Mouse (Mus musculus): ENCODE results near the gene Adamtsl4. TPM values are rescaled to one million over a fixed set of nuclear protein-coding genes. Genes with fewer than 3 reads are reported as not detected.

Adamtsl4 gene
- polyA plus RNA-seq, 1 experiment = 3.1 TPM

DNA sequence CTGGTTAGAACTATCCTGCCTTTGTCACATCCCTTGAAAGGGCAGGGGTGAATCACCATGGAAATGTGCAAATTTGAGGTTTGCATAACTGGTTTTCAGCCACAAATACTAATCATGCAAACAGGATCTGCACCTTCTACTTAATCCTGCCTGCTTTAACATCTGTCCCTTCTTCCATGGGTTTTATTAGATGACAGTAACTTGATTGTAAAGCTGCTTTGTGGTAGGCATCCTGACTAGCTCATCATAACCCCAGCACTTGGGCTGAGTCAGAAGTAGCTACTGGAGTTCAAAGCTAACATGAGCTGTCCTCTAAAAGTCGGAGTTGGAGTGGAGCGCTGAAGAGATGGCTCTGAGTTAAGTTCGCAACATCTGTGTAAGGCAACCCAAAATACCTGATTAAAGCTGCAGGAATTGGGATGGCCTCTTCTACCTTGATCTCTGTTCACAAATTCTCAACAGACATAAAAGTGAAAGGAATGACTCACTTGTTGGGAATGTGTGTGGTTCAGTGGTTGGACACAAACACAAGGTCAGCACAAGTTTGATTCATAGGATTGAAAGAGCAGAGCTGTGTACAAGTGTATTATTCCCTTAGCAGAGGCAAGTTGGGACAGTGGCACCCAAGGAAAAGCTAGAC lies 23.6 kb downstream of the Adamtsl4 start:
- Histone ChIP-seq H3K36me3 (ENCODE audit: control insufficient read depth, insufficient read depth) (peaks cover 57% of the 10 kb centered on the region), H3K79me3 (ENCODE audit: low read depth) (peaks cover 80% of the 10 kb centered on the region)

DNA sequence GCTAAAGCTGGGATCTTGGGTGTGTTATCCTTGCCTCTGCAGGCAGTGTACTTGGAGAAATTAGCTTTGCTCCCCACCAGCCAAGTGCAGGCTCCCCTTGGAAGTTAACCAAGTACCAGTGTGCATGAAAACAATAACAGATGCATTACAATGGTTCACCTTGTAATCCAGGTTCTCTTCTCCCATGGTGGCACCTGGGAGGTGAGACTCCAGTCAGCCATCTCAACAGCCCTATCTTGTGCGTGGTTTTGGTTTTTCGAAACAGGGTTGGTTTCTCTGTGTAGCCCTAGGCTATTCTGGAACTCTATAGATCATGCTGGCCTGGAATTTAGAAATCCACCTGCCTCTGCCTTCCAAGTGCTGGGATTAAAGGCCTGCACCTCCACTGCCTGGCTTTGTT lies 24.2 kb downstream of the Adamtsl4 start:
- H3K4me3 ChIP-seq (ENCODE audit: insufficient read depth, poor library complexity, severe bottlenecking) = no peak overlapping the region
- peaks cover 51% of the 10 kb centered on the region for H3K36me3 ChIP-seq (ENCODE audit: control insufficient read depth, insufficient read depth)
- H3ac ChIP-seq (ENCODE audit: control insufficient read depth, insufficient read length, low read depth) = no peak overlapping the region
- no peaks in the 10 kb centered on the region for H3K27me3 ChIP-seq (ENCODE audit: control insufficient read depth, insufficient read depth, insufficient read length)
- TF ChIP-seq MYOG (IDR thresholded peaks at IDR 0.05; ENCODE audit: control insufficient read depth, extremely low read depth, insufficient read length) = no peak
- TF ChIP-seq CEBPB (IDR thresholded peaks at IDR 0.05; ENCODE audit: low read depth) = no peak
- no peak for TF ChIP-seq FOSL1 (IDR thresholded peaks at IDR 0.05; ENCODE audit: insufficient read depth, low read length, poor library complexity, severe bottlenecking)
- no peak for TF ChIP-seq MYOD1 (IDR thresholded peaks at IDR 0.05; ENCODE audit: control insufficient read depth, insufficient read length, low read depth)
- peaks cover 76% of the 10 kb centered on the region for H3K79me3 ChIP-seq (ENCODE audit: low read depth)
- H3K79me2 ChIP-seq (ENCODE audit: control insufficient read depth, insufficient read depth) = peaks cover 98% of the 10 kb centered on the region

More for the DNA sequence above, 23.6 kb downstream of the Adamtsl4 start:
- TF ChIP-seq MYOD1 (IDR thresholded peaks at IDR 0.05; ENCODE audit: control insufficient read depth, insufficient read length, low read depth) = peak; percentile 43
- peak; percentile 55 for TF ChIP-seq FOSL1 (IDR thresholded peaks at IDR 0.05; ENCODE audit: insufficient read depth, low read length, poor library complexity, severe bottlenecking)
- no peak for TF ChIP-seq MYOG (IDR thresholded peaks at IDR 0.05; ENCODE audit: control insufficient read depth, extremely low read depth, insufficient read length)
- no peaks in the 10 kb centered on the region for H3K27me3 ChIP-seq (ENCODE audit: control insufficient read depth, insufficient read depth, insufficient read length)
- peaks cover 98% of the 10 kb centered on the region for H3K79me2 ChIP-seq (ENCODE audit: control insufficient read depth, insufficient read depth)
- H3K4me3 ChIP-seq (ENCODE audit: insufficient read depth, poor library complexity, severe bottlenecking) = no peak overlapping the region
- no peak overlapping the region for H3ac ChIP-seq (ENCODE audit: control insufficient read depth, insufficient read length, low read depth)

DNA sequence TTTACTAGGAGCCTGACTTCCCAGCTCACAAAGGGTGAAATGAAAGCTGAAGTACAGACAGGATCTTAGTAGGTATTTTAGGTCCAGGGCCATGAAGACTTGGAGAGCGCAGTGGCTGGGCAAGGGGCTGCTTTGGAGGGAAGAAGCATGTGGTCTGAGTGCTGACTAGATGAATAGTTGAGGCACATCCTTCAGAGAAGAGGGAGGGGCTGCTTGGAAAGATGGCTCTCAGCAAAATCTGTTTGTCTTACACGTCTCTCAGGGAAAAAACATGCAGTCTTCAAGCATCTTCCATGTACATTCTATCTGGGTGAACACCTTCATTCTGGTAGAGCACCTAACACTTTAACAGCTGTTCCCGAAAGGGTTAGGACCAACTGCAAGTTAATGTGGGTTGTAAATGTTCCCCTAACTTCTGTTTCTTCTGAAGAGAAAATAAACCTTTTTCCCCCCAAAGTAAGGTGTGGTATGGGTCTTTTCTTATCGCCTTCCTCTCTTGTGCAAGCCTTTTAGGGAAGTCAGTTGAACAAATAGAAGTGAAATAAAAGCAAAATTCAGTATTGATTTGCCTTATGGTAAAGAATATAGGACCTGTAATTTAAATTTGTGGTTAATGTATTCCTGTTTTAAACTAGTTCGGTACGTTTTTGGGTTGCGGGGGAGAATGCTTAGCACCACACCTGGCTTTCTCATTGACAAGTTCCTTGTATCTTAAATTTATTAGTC lies 24.8 kb downstream of the Adamtsl4 start:
- H3K79me2 ChIP-seq (ENCODE audit: control insufficient read depth, insufficient read depth) = peaks cover 98% of the 10 kb centered on the region
- H3K27me3 ChIP-seq (ENCODE audit: control insufficient read depth, insufficient read depth, insufficient read length) = no peaks in the 10 kb centered on the region
- no peak overlapping the region for H3K4me3 ChIP-seq (ENCODE audit: insufficient read depth, poor library complexity, severe bottlenecking)
- peak overlapping the region; percentile 7 for H3ac ChIP-seq (ENCODE audit: control insufficient read depth, insufficient read length, low read depth)
- peaks cover 73% of the 10 kb centered on the region for H3K79me3 ChIP-seq (ENCODE audit: low read depth)
- no peak for TF ChIP-seq MYOG (IDR thresholded peaks at IDR 0.05; ENCODE audit: control insufficient read depth, extremely low read depth, insufficient read length)
- H3K36me3 ChIP-seq (ENCODE audit: control insufficient read depth, insufficient read depth) = peaks cover 51% of the 10 kb centered on the region

- Histone ChIP-seq H3K36me3 (ENCODE audit: control insufficient read depth, insufficient read depth) (peaks cover 51% of the 10 kb centered on the region), H3K79me3 (ENCODE audit: low read depth) (peaks cover 70% of the 10 kb centered on the region), H3ac (ENCODE audit: control insufficient read depth, insufficient read length, low read depth) (peak overlapping the region; percentile 18), H3K27me3 (ENCODE audit: control insufficient read depth, insufficient read depth, insufficient read length) (no peaks in the 10 kb centered on the region), H3K4me3 (ENCODE audit: insufficient read depth, poor library complexity, severe bottlenecking) (no peak overlapping the region), H3K79me2 (ENCODE audit: control insufficient read depth, insufficient read depth) (peaks cover 98% of the 10 kb centered on the region)
- TF ChIP-seq USF1 (IDR thresholded peaks at IDR 0.05; ENCODE audit: low read depth) = no peak
- TF ChIP-seq CEBPB (IDR thresholded peaks at IDR 0.05; ENCODE audit: low read depth) = no peak
- no peak for TF ChIP-seq FOSL1 (IDR thresholded peaks at IDR 0.05; ENCODE audit: insufficient read depth, low read length, poor library complexity, severe bottlenecking)
- TF ChIP-seq CTCF (IDR thresholded peaks at IDR 0.05; ENCODE audit: control insufficient read depth, insufficient read depth, insufficient read length) = no peak
- TF ChIP-seq MYOD1 (IDR thresholded peaks at IDR 0.05; ENCODE audit: control insufficient read depth, insufficient read length, low read depth) = no peak
These were observed 25.6 kb downstream of the Adamtsl4 start for GRCm38 (mm10) chr3:95661945-95662715.

- H3K79me3 ChIP-seq (ENCODE audit: low read depth) = peaks cover 62% of the 10 kb centered on the region
- H3K4me3 ChIP-seq (ENCODE audit: insufficient read depth, poor library complexity, severe bottlenecking) = peak overlapping the region; percentile 83
- no peaks in the 10 kb centered on the region for H3K27me3 ChIP-seq (ENCODE audit: control insufficient read depth, insufficient read depth, insufficient read length)
- H3K79me2 ChIP-seq (ENCODE audit: control insufficient read depth, insufficient read depth) = peaks cover 87% of the 10 kb centered on the region
- peak overlapping the region; percentile 41 for H3ac ChIP-seq (ENCODE audit: control insufficient read depth, insufficient read length, low read depth)
- no peak for TF ChIP-seq FOSL1 (IDR thresholded peaks at IDR 0.05; ENCODE audit: insufficient read depth, low read length, poor library complexity, severe bottlenecking)
- TF ChIP-seq USF1 (IDR thresholded peaks at IDR 0.05; ENCODE audit: low read depth) = no peak
- TF ChIP-seq CEBPB (IDR thresholded peaks at IDR 0.05; ENCODE audit: low read depth) = no peak
- TF ChIP-seq MYOG (IDR thresholded peaks at IDR 0.05; ENCODE audit: control insufficient read depth, extremely low read depth, insufficient read length) = no peak
- TF ChIP-seq MYOD1 (IDR thresholded peaks at IDR 0.05; ENCODE audit: control insufficient read depth, insufficient read length, low read depth) = no peak
- TF ChIP-seq MAX (IDR thresholded peaks at IDR 0.05) = no peak
- no peak for TF ChIP-seq CTCF (IDR thresholded peaks at IDR 0.05; ENCODE audit: control insufficient read depth, insufficient read depth, insufficient read length)
- peaks cover 51% of the 10 kb centered on the region for H3K36me3 ChIP-seq (ENCODE audit: control insufficient read depth, insufficient read depth)
These were observed 26.8 kb downstream of the Adamtsl4 start for GRCm38 (mm10) chr3:95660788-95661478.

All from C2C12 (cell line).